Mouse (Mus musculus) layer of hippocampus, adult 2 months (tissue): ENCODE measurements at regions not wholly inside any gene's neighbourhood (a gene's known extent, or its start where the extent isn't known, plus 50 kb on each side); places are given as distances from the start of the nearest gene placed in this dataset.

ENCODE experiments used
- DNase-seq, 2 experiments: peaks; one replicate each; pipeline ENCODE4 v3.0.0; 2022; ENCODE audit warnings: low spot score in 2 of 2
- H3K27ac ChIP-seq: fragments of 200-600 bp; 2 replicates; pipeline ENCODE4 v1.8.1; 2022
- H3K4me3 ChIP-seq: fragments of 200-600 bp; 2 replicates; pipeline ENCODE4 v1.8.1; 2022; ENCODE audit warnings: mild to moderate bottlenecking
- CTCF ChIP-seq: fragments of 200-600 bp; conservative IDR thresholded peaks from 2 replicates; pipeline ENCODE4 v1.8.1; 2022; ENCODE audit warnings: antibody characterized with exemption, mild to moderate bottlenecking, moderate library complexity

DNA sequence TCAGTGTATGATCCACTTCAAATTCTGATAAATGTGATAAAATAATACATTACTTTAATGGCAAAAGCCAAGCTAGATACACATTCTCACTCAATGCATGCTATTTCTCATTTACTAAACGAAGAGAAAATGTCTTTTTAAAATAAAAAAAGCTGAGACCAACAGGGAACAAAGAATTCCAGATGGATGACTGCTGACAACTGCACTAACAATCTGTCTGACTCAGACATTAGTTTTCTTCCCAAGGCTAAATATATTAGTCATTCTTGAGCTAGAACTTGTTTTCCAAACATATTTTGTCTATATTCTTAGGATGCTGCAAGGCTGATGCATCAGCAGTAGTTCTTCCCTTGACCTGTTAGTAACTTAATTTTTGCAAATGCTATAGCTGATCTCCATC lies 1008.2 kb downstream of the Sis start:
- H3K4me3 ChIP-seq, result no peak overlapping the region
- DNase-seq, result peak; percentile 46 to 62
- TF ChIP-seq CTCF, result no peak
- H3K27ac ChIP-seq, result peak overlapping the region; percentile 74

DNA sequence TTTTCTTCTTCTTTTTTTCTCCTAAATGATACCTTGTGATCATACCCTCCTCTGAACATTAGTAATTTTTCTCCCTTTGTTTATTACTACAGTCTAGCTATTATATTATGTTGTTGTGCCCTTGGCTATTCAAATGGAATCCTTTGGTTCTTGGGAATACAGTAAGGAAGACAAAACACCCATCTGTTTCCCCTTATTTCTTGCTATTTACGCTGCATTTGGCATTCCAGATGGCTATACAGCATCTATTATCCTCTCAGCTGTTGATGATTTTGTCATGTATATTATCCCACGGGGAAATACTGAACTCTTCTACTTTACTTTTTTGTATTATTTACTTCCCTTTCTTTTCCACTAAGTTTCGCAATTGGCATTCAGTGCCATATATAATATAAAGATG lies 1047.8 kb downstream of the Sis start:
- TF ChIP-seq CTCF, result no peak
- no peak overlapping the region for H3K27ac ChIP-seq
- no peak for DNase-seq
- no peak overlapping the region for H3K4me3 ChIP-seq

DNA sequence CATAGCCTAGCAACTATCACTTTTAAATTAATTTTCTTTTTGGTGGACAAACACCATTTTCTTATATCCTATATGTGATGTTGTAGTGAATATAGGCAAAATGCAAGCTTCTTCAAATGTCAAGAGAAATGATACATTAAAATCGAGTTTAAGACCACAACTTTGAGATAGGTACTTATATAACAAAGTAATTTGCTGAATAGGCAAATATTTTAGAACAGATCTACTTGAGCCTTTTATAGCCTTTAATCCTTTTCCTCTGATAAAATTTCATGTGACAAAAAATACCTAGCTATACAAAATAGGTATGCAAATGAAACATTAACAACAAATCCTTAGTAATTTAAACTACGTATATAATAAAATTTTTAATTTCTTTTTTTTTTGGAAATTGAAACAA lies 1053.9 kb downstream of the Sis start:
- H3K27ac ChIP-seq, result no peak overlapping the region
- no peak for DNase-seq
- TF ChIP-seq CTCF, result no peak
- no peak overlapping the region for H3K4me3 ChIP-seq

DNA sequence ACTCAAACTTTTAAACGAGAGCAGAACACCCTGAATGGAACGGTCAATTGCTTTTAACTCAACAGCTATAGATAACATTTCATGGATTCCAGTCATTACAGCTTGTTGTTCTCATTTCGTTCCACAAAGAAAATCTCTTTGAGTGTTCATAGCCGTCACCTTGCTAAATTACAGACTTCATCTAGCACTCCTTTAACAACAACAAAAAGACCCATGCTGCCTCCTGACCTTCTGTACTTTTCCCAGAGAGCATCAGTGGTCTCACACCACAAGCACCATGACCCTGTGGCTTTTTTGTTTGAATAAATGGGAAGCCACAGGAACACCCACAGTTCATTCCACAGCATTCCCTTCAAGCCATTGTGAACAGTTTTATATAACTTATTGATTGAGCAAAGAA lies 1058.4 kb downstream of the Sis start:
- H3K4me3 ChIP-seq, result no peak overlapping the region
- no peak for DNase-seq
- H3K27ac ChIP-seq, result no peak overlapping the region
- no peak for TF ChIP-seq CTCF

DNA sequence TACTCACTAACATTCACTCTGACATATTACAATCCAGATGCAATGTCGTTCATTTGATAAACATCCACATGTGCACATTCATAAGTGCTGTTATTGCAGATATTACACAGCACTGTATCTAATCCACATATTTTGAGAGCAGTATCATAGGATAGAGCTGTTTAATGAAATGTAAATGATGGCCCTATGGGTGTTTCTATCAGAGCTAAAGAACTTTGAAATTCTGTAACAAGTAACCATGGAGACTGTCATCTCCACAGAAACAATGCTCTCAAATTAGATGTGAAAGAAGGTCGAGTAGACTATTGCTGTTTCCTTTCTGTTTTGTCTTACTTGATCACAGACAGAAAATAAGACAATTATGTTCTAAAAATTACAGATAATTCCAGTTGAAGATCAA lies 1103.0 kb downstream of the Sis start:
- no peak overlapping the region for H3K4me3 ChIP-seq
- TF ChIP-seq CTCF, result no peak
- no peak for DNase-seq
- 0 out of 2 replicates have a peak overlapping the region, but pooled peaks have one; percentile 5 for H3K27ac ChIP-seq

DNA sequence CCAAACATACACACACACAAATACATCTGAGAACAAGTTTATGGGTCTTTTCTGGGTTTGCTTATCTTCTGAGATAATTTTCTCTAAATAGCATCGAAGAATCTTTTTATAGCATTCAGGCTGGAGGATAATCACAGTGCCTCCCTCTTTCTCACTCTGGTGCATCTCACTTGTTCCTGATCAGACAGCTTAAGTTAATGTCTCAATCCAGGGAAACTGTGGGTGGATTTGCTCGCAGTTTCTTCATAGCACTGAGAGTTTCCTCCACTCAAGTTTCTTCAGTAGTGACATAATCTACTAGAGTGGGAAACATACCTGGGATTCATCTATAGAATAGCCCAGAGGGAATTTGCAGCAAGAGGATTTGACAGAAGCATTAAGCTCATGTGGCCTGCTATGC lies 1131.6 kb downstream of the Sis start:
- no peak overlapping the region for H3K4me3 ChIP-seq
- no peak for DNase-seq
- no peak for TF ChIP-seq CTCF

More for the DNA sequence above, 1131.6 kb downstream of the Sis start:
- no peak overlapping the region for H3K27ac ChIP-seq
